Mouse (Mus musculus) common myeloid progenitor, adult 5-6 weeks (primary cell): ENCODE results near the gene Kdm8. TPM values are rescaled to one million over a fixed set of nuclear protein-coding genes. Genes with fewer than 3 reads are reported as not detected.

Source experiments
- ATAC-seq: replicated peaks from 2 replicates; pipeline ENCODE4 v1.8.0; 2016; ENCODE audit warnings: low read depth, mild to moderate bottlenecking, moderate TSS enrichment, inconsistent platforms; ENCODE audit not compliant: poor library complexity, severe bottlenecking
- total RNA-seq: library from RNA; stranded (forward); fragments of 200-1000, 187-1606 nt; gene quantifications from 2 replicates; pipeline ENCODE4 v1.2.3, GENCODE M21; 2017

The Kdm8 gene
- total RNA-seq = 6.1 and 6.9 TPM in 2 replicates

GRCm38 (mm10) chr7:125444464-125445401 lies at the start of gene Kdm8:
TSS of gene Kdm8 (plus strand) at chr7:125444676.
- ATAC-seq = peak; percentile 92

- no peak for ATAC-seq
These were observed 46.4 kb upstream of the Kdm8 start for GRCm38 (mm10) chr7:125398116-125398515.

GRCm38 (mm10) chr7:125398687-125399086 lies 45.8 kb upstream of the Kdm8 start:
- ATAC-seq = no peak

- no peak for ATAC-seq
These were observed 37.3 kb upstream of the Kdm8 start for GRCm38 (mm10) chr7:125407136-125407535.

- ATAC-seq = no peak
These were observed 29.4 kb upstream of the Kdm8 start for GRCm38 (mm10) chr7:125415087-125415486.

GRCm38 (mm10) chr7:125415776-125416175 lies 28.7 kb upstream of the Kdm8 start:
- no peak for ATAC-seq

- ATAC-seq = peak; percentile 64
These were observed 27.7 kb upstream of the Kdm8 start for GRCm38 (mm10) chr7:125416762-125417161.

GRCm38 (mm10) chr7:125418413-125418812 lies 26.1 kb upstream of the Kdm8 start:
- ATAC-seq = no peak

- ATAC-seq = peak; percentile 76
These were observed 24.3 kb upstream of the Kdm8 start for GRCm38 (mm10) chr7:125420190-125420589.

GRCm38 (mm10) chr7:125421911-125422310 lies 22.6 kb upstream of the Kdm8 start:
- ATAC-seq = no peak

- ATAC-seq = no peak
These were observed 21.4 kb upstream of the Kdm8 start for GRCm38 (mm10) chr7:125423056-125423455.

- no peak for ATAC-seq
These were observed 16.9 kb upstream of the Kdm8 start for GRCm38 (mm10) chr7:125427492-125428090.

- ATAC-seq = no peak
These were observed 16.1 kb upstream of the Kdm8 start for GRCm38 (mm10) chr7:125428381-125428780.

- peak; percentile 68; the same call in 1 of the 2 replicates for ATAC-seq
These were observed 15.5 kb upstream of the Kdm8 start for GRCm38 (mm10) chr7:125428816-125429500.

GRCm38 (mm10) chr7:125430170-125430842 lies 14.2 kb upstream of the Kdm8 start:
- ATAC-seq = no peak

GRCm38 (mm10) chr7:125433874-125434273 lies 10.6 kb upstream of the Kdm8 start:
- ATAC-seq = no peak

GRCm38 (mm10) chr7:125434666-125435290 lies 9.7 kb upstream of the Kdm8 start:
- ATAC-seq = 0 out of 2 replicates have a peak, but pooled peaks have one; percentile 15

GRCm38 (mm10) chr7:125442323-125442722 lies 2.2 kb upstream of the Kdm8 start:
- ATAC-seq = no peak

- 0 out of 2 replicates have a peak, but pooled peaks have one; percentile 1 for ATAC-seq
These were observed 406 bp upstream of the Kdm8 start for GRCm38 (mm10) chr7:125444076-125444463.

GRCm38 (mm10) chr7:125450678-125451077 lies 6.2 kb downstream of the Kdm8 start:
- no peak for ATAC-seq
